Mouse (Mus musculus): ENCODE measurements around the gene Gpbp1. TPM values are rescaled to one million over a fixed set of nuclear protein-coding genes. Genes with fewer than 3 reads are reported as not detected.

Gpbp1 gene
- polyA plus RNA-seq, 1 experiment from 2014 or later, result 107 TPM

DNA sequence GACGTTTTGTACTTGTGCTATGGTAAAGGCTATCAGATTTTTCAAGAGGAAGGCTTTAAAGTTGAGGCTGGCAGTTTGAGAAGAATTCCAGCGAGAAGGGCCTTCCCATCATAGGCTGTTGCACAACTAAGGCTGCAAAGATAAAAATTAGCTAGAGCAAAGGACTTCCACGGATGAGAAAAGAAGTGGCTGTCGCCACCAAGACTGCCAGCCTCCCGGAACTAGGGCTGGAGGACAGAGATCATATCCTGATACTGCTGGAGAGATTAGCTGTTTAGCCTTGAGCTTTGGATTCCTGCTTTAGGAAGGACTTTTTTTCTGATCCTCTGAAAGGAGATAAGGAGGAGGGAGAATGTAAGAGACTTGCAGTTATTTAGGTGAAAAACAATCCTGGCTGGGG is 28.4 kb upstream of the Gpbp1 start:
- Histone ChIP-seq H3K4me2 (ENCODE audit: low read length) (no peak overlapping the region), H3K9ac (replicated peaks; ENCODE audit: low read depth, low read length) (no peak overlapping the region), H3K4me1 (replicated peaks; ENCODE audit: control insufficient read depth, insufficient read depth, low read length) (no peaks in the 10 kb centered on the region), H3K27ac (ENCODE audit: low read length) (no peak overlapping the region), H3K36me3 (ENCODE audit: control insufficient read depth, insufficient read depth) (no peaks in the 10 kb centered on the region), H3K27me3 (replicated peaks; ENCODE audit: control insufficient read depth, insufficient read depth, low read length) (no peaks in the 10 kb centered on the region), H3K4me3 (replicated peaks; ENCODE audit: low read length) (no peak overlapping the region), H3K9me3 (ENCODE audit: control insufficient read depth, low read length) (no peaks in the 10 kb centered on the region)
- WGBS, result 88% methylated on average over 5 of the region's 5 CpGs
- ATAC-seq, result no peak

DNA sequence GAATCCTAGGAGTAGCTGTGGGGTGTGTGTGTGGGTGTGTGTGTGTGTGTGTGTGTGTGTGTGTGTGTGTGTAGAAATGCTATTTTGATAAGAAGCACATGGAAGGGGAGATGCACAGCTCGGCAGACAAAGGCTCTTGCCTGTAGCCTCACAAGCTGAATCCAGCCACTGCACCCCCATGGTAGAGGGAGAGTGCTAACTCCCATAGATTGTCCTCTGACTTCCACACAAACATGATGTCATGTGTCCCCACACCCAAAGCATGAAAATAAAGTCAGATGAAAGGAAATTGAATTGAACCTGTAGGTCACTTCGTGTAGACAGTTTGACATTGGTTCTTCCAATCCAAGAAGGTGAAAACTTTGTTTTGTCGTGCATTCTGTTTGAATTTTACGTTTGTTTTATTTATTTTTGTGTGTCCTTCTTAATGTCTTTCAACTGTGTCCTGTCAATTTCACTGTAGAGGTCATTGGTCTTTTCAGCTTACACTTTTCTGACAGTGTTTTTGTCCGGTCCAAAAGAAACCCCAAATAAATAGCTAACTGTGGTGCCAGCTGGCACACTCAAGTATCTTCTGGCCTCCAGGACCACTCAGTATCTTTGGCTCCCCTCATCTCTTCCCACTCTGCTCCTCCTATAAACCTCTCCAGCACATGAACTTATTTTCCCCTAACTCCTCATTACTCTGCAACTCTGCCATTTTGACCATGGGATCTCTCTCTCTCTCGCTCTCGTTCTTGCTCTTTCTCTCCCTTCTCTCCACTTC is 26.7 kb upstream of the Gpbp1 start:
- H3K4me3 ChIP-seq (replicated peaks; ENCODE audit: low read length), result no peak overlapping the region
- H3K4me1 ChIP-seq (replicated peaks; ENCODE audit: control insufficient read depth, insufficient read depth, low read length), result no peaks in the 10 kb centered on the region
- H3K27me3 ChIP-seq (replicated peaks; ENCODE audit: control insufficient read depth, insufficient read depth, low read length), result no peaks in the 10 kb centered on the region
- H3K9me3 ChIP-seq (ENCODE audit: control insufficient read depth, low read length), result no peaks in the 10 kb centered on the region
- 91% methylated on average over 7 of the region's 7 CpGs for WGBS
- no peak overlapping the region for H3K4me2 ChIP-seq (ENCODE audit: low read length)
- H3K36me3 ChIP-seq (ENCODE audit: control insufficient read depth, insufficient read depth), result no peaks in the 10 kb centered on the region
- no peak for ATAC-seq
- H3K9ac ChIP-seq (replicated peaks; ENCODE audit: low read depth, low read length), result no peak overlapping the region
- no peak overlapping the region for H3K27ac ChIP-seq (ENCODE audit: low read length)

DNA sequence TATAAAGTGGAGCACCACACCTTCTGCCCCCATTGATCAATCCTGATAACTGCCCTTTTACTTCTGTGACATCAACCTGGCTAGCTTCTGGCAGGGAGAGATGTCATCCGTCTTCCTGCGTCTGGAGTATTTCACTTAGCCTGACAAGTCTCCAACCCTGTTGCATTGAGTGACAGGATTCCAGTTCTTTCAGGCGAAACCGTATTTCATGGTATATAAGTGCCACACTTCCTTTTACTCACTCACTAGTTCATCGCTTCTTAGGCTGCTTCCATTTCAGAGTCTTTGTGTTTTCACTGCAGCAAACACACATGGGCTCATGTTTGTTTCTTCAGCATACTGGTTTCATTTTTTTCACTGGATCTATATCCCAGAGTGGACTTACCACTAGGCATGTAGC is 19.5 kb upstream of the Gpbp1 start:
- no peaks in the 10 kb centered on the region for H3K4me1 ChIP-seq (replicated peaks; ENCODE audit: control insufficient read depth, insufficient read depth, low read length)
- no peak for ATAC-seq
- no peak overlapping the region for H3K4me3 ChIP-seq (replicated peaks; ENCODE audit: low read length)
- H3K9ac ChIP-seq (replicated peaks; ENCODE audit: low read depth, low read length), result no peak overlapping the region
- no peaks in the 10 kb centered on the region for H3K36me3 ChIP-seq (ENCODE audit: control insufficient read depth, insufficient read depth)
- no peak overlapping the region for H3K27ac ChIP-seq (ENCODE audit: low read length)
- no peak overlapping the region for H3K4me2 ChIP-seq (ENCODE audit: low read length)
- 31% methylated on average over 5 of the region's 5 CpGs for WGBS
- H3K9me3 ChIP-seq (ENCODE audit: control insufficient read depth, low read length), result no peaks in the 10 kb centered on the region
- no peaks in the 10 kb centered on the region for H3K27me3 ChIP-seq (replicated peaks; ENCODE audit: control insufficient read depth, insufficient read depth, low read length)

DNA sequence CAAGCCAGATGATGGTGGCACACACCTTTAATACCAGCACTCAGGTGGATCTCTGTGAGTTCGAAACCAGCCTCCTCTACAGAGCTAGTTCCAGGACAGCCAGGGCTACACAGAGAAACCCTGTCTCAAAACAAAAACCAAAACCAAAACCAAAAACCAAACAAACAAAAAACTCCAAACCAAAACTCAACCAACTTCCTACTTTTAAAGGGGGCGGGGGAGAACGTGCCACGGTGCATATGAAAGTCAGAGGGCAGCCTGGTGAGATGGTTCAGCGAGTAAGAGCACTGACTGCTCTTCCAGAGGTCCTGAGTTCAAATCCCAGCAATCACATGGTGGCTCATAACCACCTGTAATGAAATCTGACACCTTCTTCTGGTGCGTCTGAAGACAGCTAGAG is 18.7 kb upstream of the Gpbp1 start:
- no peak overlapping the region for H3K27ac ChIP-seq (ENCODE audit: low read length)
- WGBS, result 79% methylated on average over 6 of the region's 6 CpGs
- H3K36me3 ChIP-seq (ENCODE audit: control insufficient read depth, insufficient read depth), result no peaks in the 10 kb centered on the region
- no peaks in the 10 kb centered on the region for H3K9me3 ChIP-seq (ENCODE audit: control insufficient read depth, low read length)
- no peak overlapping the region for H3K4me2 ChIP-seq (ENCODE audit: low read length)
- no peak overlapping the region for H3K9ac ChIP-seq (replicated peaks; ENCODE audit: low read depth, low read length)
- H3K4me1 ChIP-seq (replicated peaks; ENCODE audit: control insufficient read depth, insufficient read depth, low read length), result no peaks in the 10 kb centered on the region
- no peak for ATAC-seq
- no peaks in the 10 kb centered on the region for H3K27me3 ChIP-seq (replicated peaks; ENCODE audit: control insufficient read depth, insufficient read depth, low read length)
- no peak overlapping the region for H3K4me3 ChIP-seq (replicated peaks; ENCODE audit: low read length)

DNA sequence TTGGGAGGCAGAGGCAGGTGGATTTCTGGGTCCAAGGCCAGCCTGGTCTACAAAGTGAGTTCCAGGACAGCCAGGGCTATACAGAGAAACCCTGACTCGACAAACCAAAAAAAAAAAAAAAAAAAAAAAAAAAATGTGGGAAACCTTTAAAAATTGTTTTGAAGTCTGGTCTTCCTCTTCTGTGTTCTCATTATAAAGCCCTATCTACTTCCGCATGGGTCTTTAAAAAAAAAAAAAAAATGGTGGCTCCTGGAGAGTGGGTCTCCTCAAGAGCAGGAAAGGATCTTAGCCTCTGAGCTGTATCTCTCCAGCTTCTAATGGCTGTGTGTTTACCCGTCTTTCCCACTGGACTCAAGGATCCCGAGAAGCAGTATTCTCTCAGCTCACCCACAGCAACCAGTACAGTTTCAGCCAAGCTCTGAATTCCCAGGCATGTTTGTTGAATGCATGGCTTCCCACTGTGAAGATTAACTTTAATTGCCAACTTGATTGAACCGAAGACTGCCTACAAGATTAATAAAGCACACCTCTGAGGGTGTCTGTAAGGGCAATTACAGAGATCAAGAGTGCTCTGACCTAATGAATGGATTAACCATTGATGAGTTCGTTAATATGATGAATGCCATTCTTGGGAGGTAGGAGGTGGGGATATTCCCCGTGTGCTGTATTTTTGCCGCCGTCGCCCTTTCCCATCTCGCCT is 4.6 kb upstream of the Gpbp1 start:
- Histone ChIP-seq H3K9me3 (ENCODE audit: control insufficient read depth, low read length) (no peaks in the 10 kb centered on the region), H3K4me1 (replicated peaks; ENCODE audit: control insufficient read depth, insufficient read depth, low read length) (no peaks in the 10 kb centered on the region; the same call in 1 of the 2 replicates), H3K27me3 (replicated peaks; ENCODE audit: control insufficient read depth, insufficient read depth, low read length) (peaks cover 37% of the 10 kb centered on the region), H3K4me2 (ENCODE audit: low read length) (no peak overlapping the region), H3K27ac (ENCODE audit: low read length) (no peak overlapping the region), H3K36me3 (ENCODE audit: control insufficient read depth, insufficient read depth) (no peaks in the 10 kb centered on the region), H3K9ac (replicated peaks; ENCODE audit: low read depth, low read length) (no peak overlapping the region), H3K4me3 (replicated peaks; ENCODE audit: low read length) (no peak overlapping the region)
- WGBS, result 16% methylated on average over 11 of the region's 11 CpGs
- no peak for ATAC-seq

DNA sequence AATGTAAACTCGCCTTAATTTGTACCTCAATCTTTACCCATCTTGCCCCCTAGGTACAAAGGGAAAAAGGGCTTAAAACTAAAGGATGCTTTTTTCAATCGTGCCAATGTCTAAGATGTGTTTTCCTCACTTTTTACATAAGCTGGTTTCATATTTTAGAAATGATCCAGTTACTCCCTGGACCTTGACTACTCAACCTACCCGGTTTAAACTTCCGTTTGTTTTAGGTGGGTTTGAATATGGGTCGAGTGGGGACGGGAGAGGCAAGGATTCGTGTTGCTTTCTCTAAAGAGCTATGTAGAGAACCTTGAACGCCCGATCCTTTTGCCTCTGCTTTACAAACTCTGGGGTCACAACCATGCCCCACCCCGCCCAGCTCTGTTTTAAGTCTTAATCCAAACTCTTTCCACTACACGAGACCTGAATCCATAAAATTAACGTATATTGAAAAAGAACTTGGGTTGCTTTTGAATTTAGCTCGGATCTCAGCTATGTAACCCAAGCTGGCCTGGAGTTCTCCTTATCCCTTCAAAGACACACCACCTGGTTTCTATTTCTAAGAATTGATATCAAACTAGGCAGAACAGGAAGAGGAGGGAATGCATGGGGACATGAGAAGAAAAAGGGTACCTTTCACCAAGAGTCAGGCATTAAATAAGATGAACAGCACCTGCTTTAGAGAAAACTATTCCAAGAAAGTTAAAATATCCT is 1.3 kb upstream of the Gpbp1 start:
- Histone ChIP-seq H3K27ac (ENCODE audit: low read length) (no peak overlapping the region), H3K9me3 (ENCODE audit: control insufficient read depth, low read length) (no peaks in the 10 kb centered on the region), H3K36me3 (ENCODE audit: control insufficient read depth, insufficient read depth) (0 out of 2 replicates have a peak, but pooled peaks cover under 1% of the 10 kb centered on the region), H3K4me3 (replicated peaks; ENCODE audit: low read length) (no peak overlapping the region; the same call in 1 of the 2 replicates), H3K4me2 (ENCODE audit: low read length) (peak overlapping the region; percentile 84), H3K27me3 (replicated peaks; ENCODE audit: control insufficient read depth, insufficient read depth, low read length) (peaks cover 34% of the 10 kb centered on the region), H3K9ac (replicated peaks; ENCODE audit: low read depth, low read length) (no peak overlapping the region), H3K4me1 (replicated peaks; ENCODE audit: control insufficient read depth, insufficient read depth, low read length) (peaks cover 6% of the 10 kb centered on the region)
- WGBS, result 23% methylated on average over 13 of the region's 13 CpGs
- no peak for ATAC-seq

DNA sequence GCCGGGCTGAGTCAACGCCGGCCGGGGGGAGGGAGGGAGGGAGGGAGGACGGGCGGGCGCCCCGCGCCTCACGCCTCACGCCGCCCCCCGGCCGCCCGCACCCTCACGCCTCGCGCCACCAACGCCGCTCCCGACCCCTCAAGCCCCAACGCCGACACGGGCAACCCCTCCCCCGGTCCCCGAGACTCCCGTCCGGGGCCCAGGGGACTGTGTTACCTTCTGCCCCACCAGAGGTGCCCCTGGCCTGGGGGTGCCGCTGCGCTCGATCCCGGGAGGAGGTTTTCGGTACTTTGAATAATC is 459 bp downstream of the Gpbp1 start:
- no peak for ATAC-seq
- Histone ChIP-seq H3K9ac (replicated peaks; ENCODE audit: low read depth, low read length) (peak overlapping the region; percentile 74), H3K27ac (ENCODE audit: low read length) (peak overlapping the region; percentile 93), H3K4me3 (replicated peaks; ENCODE audit: low read length) (peak overlapping the region; percentile 59), H3K27me3 (replicated peaks; ENCODE audit: control insufficient read depth, insufficient read depth, low read length) (peaks cover 22% of the 10 kb centered on the region), H3K4me2 (ENCODE audit: low read length) (no peak overlapping the region), H3K9me3 (ENCODE audit: control insufficient read depth, low read length) (no peaks in the 10 kb centered on the region), H3K4me1 (replicated peaks; ENCODE audit: control insufficient read depth, insufficient read depth, low read length) (peaks cover 18% of the 10 kb centered on the region), H3K36me3 (ENCODE audit: control insufficient read depth, insufficient read depth) (0 out of 2 replicates have a peak, but pooled peaks cover 2% of the 10 kb centered on the region)
- 0% methylated on average over 13 of the region's 33 CpGs for WGBS

DNA sequence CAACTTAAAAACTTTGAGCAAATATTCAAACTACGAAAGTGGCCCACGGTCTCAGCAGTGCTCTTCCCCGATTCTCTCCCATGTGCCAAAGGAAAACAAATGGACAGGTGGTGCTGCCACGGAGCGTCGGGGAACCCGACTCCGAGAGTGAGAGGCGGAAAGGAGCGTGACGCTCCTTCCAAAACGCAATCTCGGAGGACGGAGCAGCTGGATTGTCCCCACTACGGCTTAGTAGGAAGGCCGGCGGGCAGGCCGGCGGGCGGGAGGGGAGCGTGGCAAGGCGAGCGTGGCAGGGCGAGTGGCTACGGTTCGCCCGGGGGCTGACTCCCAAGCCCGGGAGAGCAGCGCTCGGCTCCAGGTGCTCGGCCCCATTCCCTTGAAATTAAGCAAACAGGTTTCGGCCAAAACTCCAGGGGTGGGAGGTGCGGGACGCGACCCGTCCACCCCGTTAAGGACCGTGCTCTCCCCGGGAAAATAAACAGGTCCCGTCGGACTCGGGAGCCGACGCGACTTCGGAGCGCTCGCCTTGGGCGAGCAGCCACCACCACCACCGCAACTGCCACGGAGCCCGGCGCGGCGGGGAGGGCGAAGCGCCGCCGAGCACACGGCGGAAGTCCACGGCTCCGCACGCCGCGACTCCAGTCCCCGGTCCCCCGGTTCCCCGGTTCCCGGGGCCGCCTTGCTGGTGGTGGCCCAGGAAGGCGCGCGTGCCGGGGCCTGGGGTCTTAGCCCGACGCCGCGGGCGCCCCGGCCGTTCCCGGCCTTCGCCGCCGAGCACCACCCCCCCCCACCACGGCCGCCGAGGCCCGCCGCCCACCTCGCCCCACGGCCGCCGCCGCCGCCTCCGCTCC is 1.0 kb downstream of the Gpbp1 start:
- Histone ChIP-seq H3K4me1 (replicated peaks; ENCODE audit: control insufficient read depth, insufficient read depth, low read length) (peaks cover 22% of the 10 kb centered on the region), H3K9ac (replicated peaks; ENCODE audit: low read depth, low read length) (peak overlapping the region; percentile 74), H3K4me3 (replicated peaks; ENCODE audit: low read length) (peak overlapping the region; percentile 59), H3K27ac (ENCODE audit: low read length) (peak overlapping the region; percentile 93), H3K27me3 (replicated peaks; ENCODE audit: control insufficient read depth, insufficient read depth, low read length) (peaks cover 21% of the 10 kb centered on the region), H3K36me3 (ENCODE audit: control insufficient read depth, insufficient read depth) (0 out of 2 replicates have a peak, but pooled peaks cover 2% of the 10 kb centered on the region), H3K4me2 (ENCODE audit: low read length) (peak overlapping the region; percentile 63), H3K9me3 (ENCODE audit: control insufficient read depth, low read length) (no peaks in the 10 kb centered on the region)
- peak; percentile 1; the same call in 1 of the 2 replicates for ATAC-seq
- WGBS, result under 1% methylated on average over 72 of the region's 98 CpGs
